Mouse (Mus musculus) embryonic facial prominence, embryonic 11.5 days (tissue): ENCODE results near the gene Olfr1152. TPM values are rescaled to one million over a fixed set of nuclear protein-coding genes. Genes with fewer than 3 reads are reported as not detected.

Experiments
- ATAC-seq: fragments of 200-750 bp; cut with Nextera tagmentation; replicated peaks from 2 replicates; pipeline ENCODE4 v1.8.0; 2017; ENCODE audit warnings: low read depth; ENCODE audit not compliant: insufficient number of reproducible peaks, low FRiP score, low TSS enrichment
- DNase-seq: peaks from one replicate; pipeline ENCODE4 v3.0.0-alpha.2; 2015; ENCODE audit warnings: low spot score
- H3K27ac ChIP-seq: fragments of 300-500 bp; sonication (generic); replicated peaks from 2 replicates; pipeline ENCODE4 v1.5.1; 2014; ENCODE audit warnings: mild to moderate bottlenecking, low read depth, low read length, control low read depth
- H3K27me3 ChIP-seq: fragments of 300-500 bp; sonication (generic); 2 replicates; pipeline ENCODE4 v1.6.1; 2014; ENCODE audit warnings: mild to moderate bottlenecking, low read length, moderate library complexity, mixed read lengths; ENCODE audit not compliant: control insufficient read depth, insufficient read depth
- H3K36me3 ChIP-seq: fragments of 300-500 bp; sonication (generic); replicated peaks from 2 replicates; pipeline ENCODE4 v1.6.1; 2014; ENCODE audit warnings: low read depth, mild to moderate bottlenecking, low read length, moderate library complexity, mixed read lengths; ENCODE audit not compliant: control insufficient read depth, insufficient read depth
- H3K4me1 ChIP-seq: fragments of 300-500 bp; sonication (generic); 2 replicates; pipeline ENCODE4 v1.6.1; 2014; ENCODE audit warnings: low read length, mixed read lengths; ENCODE audit not compliant: control insufficient read depth, insufficient read depth
- H3K4me2 ChIP-seq: fragments of 300-500 bp; sonication (generic); 2 replicates; pipeline ENCODE4 v1.6.1; 2014; ENCODE audit warnings: low read depth, mild to moderate bottlenecking, control low read depth, low read length, moderate library complexity
- H3K4me3 ChIP-seq: fragments of 300-500 bp; sonication (generic); 2 replicates; pipeline ENCODE4 v1.5.1; 2014; ENCODE audit warnings: low read depth, low read length, control low read depth
- H3K9ac ChIP-seq: fragments of 300-500 bp; sonication (generic); replicated peaks from 2 replicates; pipeline ENCODE4 v1.6.1; 2014; ENCODE audit warnings: mild to moderate bottlenecking, control low read depth, low read length
- H3K9me3 ChIP-seq: fragments of 300-500 bp; sonication (generic); replicated peaks from 2 replicates; pipeline ENCODE4 v1.6.1; 2016; ENCODE audit warnings: mild to moderate bottlenecking, low read length, inconsistent platforms, mixed read lengths; ENCODE audit not compliant: control insufficient read depth
- WGBS: fragments of 180-500 bp; shearing (Covaris S2); extraction: QIAGEN DNeasy Blood & Tissue Kit; methylation state at CpG from one replicate; pipeline ENCODE4 v1.1.7; 2014; 5-methylcytosine and 5-hydroxymethylcytosine counted together
- polyA plus RNA-seq: library from polyadenylated mRNA; unstranded; fragments of >200 nt; fragmentation: Nextera tagmentation; extraction: Ambion mirVana; gene quantifications from 2 replicates; pipeline ENCODE4 v1.2.1, GENCODE M21; 2014

Gene Olfr1152
- polyA plus RNA-seq: not detected in 2 replicates

- Histone ChIP-seq H3K27ac (no peak within 1 kb of the TSS), H3K36me3 (no peaks in the 10 kb centered on the region), H3K9me3 (no peaks in the 10 kb centered on the region), H3K4me3 (no peak within 1 kb of the TSS), H3K4me2 (no peak within 1 kb of the TSS), H3K9ac (no peak within 1 kb of the TSS), H3K4me1 (no peaks in the 10 kb centered on the region), H3K27me3 (no peaks in the 10 kb centered on the region)
- DNase-seq (no peak), ATAC-seq (no peak)
These were observed at the start of gene Olfr1152 for GRCm38 (mm10) chr2:87866192-87866591. Gene Olfr1152 (plus strand): TSS chr2:87866492.

GRCm38 (mm10) chr2:87830233-87830632 is 36.1 kb upstream of the Olfr1152 start, which contains the start of gene Olfr1148:
Gene Olfr1148 (plus strand): TSS chr2:87830533.
- Histone ChIP-seq H3K4me3 (no peak within 1 kb of the TSS), H3K36me3 (no peaks in the 10 kb centered on the region), H3K4me1 (no peaks in the 10 kb centered on the region), H3K27ac (no peak within 1 kb of the TSS), H3K9me3 (no peaks in the 10 kb centered on the region), H3K27me3 (no peaks in the 10 kb centered on the region), H3K4me2 (no peak within 1 kb of the TSS), H3K9ac (no peak within 1 kb of the TSS)
- 95% methylated on average over 1 of the region's 1 CpGs for WGBS
- ATAC-seq (no peak), DNase-seq (no peak)

GRCm38 (mm10) chr2:87843693-87844092 is 22.6 kb upstream of the Olfr1152 start, which contains the start of gene Olfr1150-ps1:
Gene Olfr1150-ps1 (plus strand): TSS chr2:87843993.
- DNase-seq (no peak), ATAC-seq (no peak)
- Histone ChIP-seq H3K4me3 (no peak within 1 kb of the TSS), H3K27me3 (no peaks in the 10 kb centered on the region), H3K36me3 (no peaks in the 10 kb centered on the region), H3K9me3 (no peaks in the 10 kb centered on the region), H3K4me2 (no peak within 1 kb of the TSS), H3K27ac (no peak within 1 kb of the TSS), H3K9ac (no peak within 1 kb of the TSS), H3K4me1 (no peaks in the 10 kb centered on the region)
- 81% methylated on average over 1 of the region's 1 CpGs for WGBS

- Histone ChIP-seq H3K4me2 (no peak within 1 kb of the TSS), H3K27ac (no peak within 1 kb of the TSS), H3K4me3 (no peak within 1 kb of the TSS), H3K36me3 (no peaks in the 10 kb centered on the region), H3K9ac (no peak within 1 kb of the TSS), H3K4me1 (no peaks in the 10 kb centered on the region), H3K9me3 (no peaks in the 10 kb centered on the region), H3K27me3 (no peaks in the 10 kb centered on the region)
- no peak for ATAC-seq
- DNase-seq: no peak
- WGBS: 87% methylated on average over 1 of the region's 1 CpGs
These were observed 10.7 kb upstream of the Olfr1152 start, which contains the start of gene Olfr1151 for GRCm38 (mm10) chr2:87855562-87855961. Gene Olfr1151 (plus strand): TSS chr2:87855862.

- Histone ChIP-seq H3K9me3 (no peaks in the 10 kb centered on the region), H3K4me1 (no peaks in the 10 kb centered on the region), H3K27ac (no peak within 1 kb of the TSS), H3K27me3 (no peaks in the 10 kb centered on the region), H3K4me3 (no peak within 1 kb of the TSS), H3K9ac (no peak within 1 kb of the TSS), H3K36me3 (no peaks in the 10 kb centered on the region), H3K4me2 (no peak within 1 kb of the TSS)
- DNase-seq (no peak), ATAC-seq (no peak)
- WGBS: 80% methylated on average over 1 of the region's 1 CpGs
These were observed 28.4 kb downstream of the Olfr1152 start, which contains the start of gene Olfr1153 for GRCm38 (mm10) chr2:87894662-87895061. Gene Olfr1153 (plus strand): TSS chr2:87894962.

GRCm38 (mm10) chr2:87905066-87905465 is 38.8 kb downstream of the Olfr1152 start, which contains the start of gene Olfr1154:
Gene Olfr1154 (minus strand): TSS chr2:87905166.
- Histone ChIP-seq H3K27me3 (no peaks in the 10 kb centered on the region), H3K4me3 (no peak within 1 kb of the TSS), H3K27ac (no peak within 1 kb of the TSS), H3K4me2 (no peak within 1 kb of the TSS), H3K36me3 (no peaks in the 10 kb centered on the region), H3K4me1 (no peaks in the 10 kb centered on the region), H3K9ac (no peak within 1 kb of the TSS), H3K9me3 (no peaks in the 10 kb centered on the region)
- whole genome bisulfite sequencing: 95% methylated on average over 1 of the region's 1 CpGs
- DNase-seq: no peak
- no peak for ATAC-seq

Other genes starting within 250 kb of the Olfr1152 start
- not detected in 2 replicates for gene Olfr1131, start 239.4 kb upstream of the Olfr1152 start, polyA plus RNA-seq
- not detected in 2 replicates for gene Olfr1132, start 229.0 kb upstream of the Olfr1152 start, polyA plus RNA-seq
- gene Olfr1133, start 219.1 kb upstream of the Olfr1152 start, polyA plus RNA-seq: not detected in 2 replicates
- gene Olfr1134, start 208.0 kb upstream of the Olfr1152 start, polyA plus RNA-seq: not detected in 2 replicates
- gene Olfr1135, start 192.8 kb upstream of the Olfr1152 start, polyA plus RNA-seq: not detected in 2 replicates
- not detected in 2 replicates for gene Olfr1136, start 172.5 kb upstream of the Olfr1152 start, polyA plus RNA-seq
- gene Olfr1137, start 153.3 kb upstream of the Olfr1152 start, polyA plus RNA-seq: not detected in 2 replicates
- not detected in 2 replicates for gene Olfr1138, start 126.5 kb upstream of the Olfr1152 start, polyA plus RNA-seq
- gene Olfr1140, start 122.7 kb upstream of the Olfr1152 start, polyA plus RNA-seq: not detected in 2 replicates
- not detected in 2 replicates for gene Olfr1141, start 112.5 kb upstream of the Olfr1152 start, polyA plus RNA-seq
- gene Olfr152, start 87.0 kb upstream of the Olfr1152 start, polyA plus RNA-seq: not detected in 2 replicates
- gene Olfr1143, start 65.9 kb upstream of the Olfr1152 start, polyA plus RNA-seq: 0.17 TPM in 1 of 2 replicates, not detected in the other
- not detected in 2 replicates for gene Olfr1145, start 56.7 kb upstream of the Olfr1152 start, polyA plus RNA-seq
- gene Olfr1148, start 36.0 kb upstream of the Olfr1152 start, polyA plus RNA-seq: not detected in 2 replicates
- not detected in 2 replicates for gene Olfr1150-ps1, start 22.5 kb upstream of the Olfr1152 start, polyA plus RNA-seq
- not detected in 2 replicates for gene Olfr1151, start 10.6 kb upstream of the Olfr1152 start, polyA plus RNA-seq
- gene Olfr1153, start 28.5 kb downstream of the Olfr1152 start, polyA plus RNA-seq: not detected in 2 replicates
- not detected in 2 replicates for gene Olfr1154, start 38.7 kb downstream of the Olfr1152 start, polyA plus RNA-seq
- not detected in 2 replicates for gene Olfr1155, start 78.6 kb downstream of the Olfr1152 start, polyA plus RNA-seq
- not detected in 2 replicates for gene Olfr1156, start 86.6 kb downstream of the Olfr1152 start, polyA plus RNA-seq
- gene Olfr1157, start 101.8 kb downstream of the Olfr1152 start, polyA plus RNA-seq: not detected in 2 replicates
- not detected in 2 replicates for gene Olfr74, start 108.2 kb downstream of the Olfr1152 start, polyA plus RNA-seq
- not detected in 2 replicates for gene Olfr1158, start 123.6 kb downstream of the Olfr1152 start, polyA plus RNA-seq
- not detected in 2 replicates for gene Olfr1160, start 141.8 kb downstream of the Olfr1152 start, polyA plus RNA-seq
- not detected in 2 replicates for gene Olfr1161, start 156.3 kb downstream of the Olfr1152 start, polyA plus RNA-seq
- not detected in 2 replicates for gene Olfr73, start 171.2 kb downstream of the Olfr1152 start, polyA plus RNA-seq
- not detected in 2 replicates for gene Olfr1162, start 184.6 kb downstream of the Olfr1152 start, polyA plus RNA-seq
- not detected in 2 replicates for gene Olfr1163, start 205.3 kb downstream of the Olfr1152 start, polyA plus RNA-seq
- not detected in 2 replicates for gene Olfr1164, start 227.5 kb downstream of the Olfr1152 start, polyA plus RNA-seq